Mouse (Mus musculus) MEL (cell line): Measurements from ENCODE around the gene Serpina3i.

ENCODE experiments used
- CHD1 ChIP-seq: IDR thresholded peaks from 2 replicates; pipeline ENCODE4 v1.6.1; 2012; ENCODE audit warnings: low read depth, mild to moderate bottlenecking, inconsistent platforms, low read length, improper control_type of control experiment
- EP300 ChIP-seq, 2 experiments: IDR thresholded peaks; 2 replicates each; pipeline ENCODE4 v1.6.1; 2011; ENCODE audit warnings: improper control_type of control experiment in 2 of 2, low read length in 2 of 2, low read depth in 1 of 2, mild to moderate bottlenecking in 1 of 2
- ETS1 ChIP-seq: IDR thresholded peaks from 2 replicates; pipeline ENCODE4 v1.6.1; 2012; ENCODE audit warnings: low read depth, mild to moderate bottlenecking, inconsistent platforms, low read length, improper control_type of control experiment, moderate library complexity
- POLR2A ChIP-seq, 2 experiments: IDR thresholded peaks; 2 replicates each; pipeline ENCODE4 v1.6.1; 2011 to 2012; ENCODE audit warnings: low read length in 2 of 2, mild to moderate bottlenecking in 2 of 2, control low read depth in 1 of 2, improper control_type of control experiment in 1 of 2, low read depth in 1 of 2, moderate library complexity in 1 of 2; ENCODE audit not compliant: control insufficient read depth in 1 of 2, insufficient read depth in 1 of 2, poor library complexity in 1 of 2
- ZMIZ1 ChIP-seq: IDR thresholded peaks from 2 replicates; pipeline ENCODE4 v1.6.1; 2012; ENCODE audit warnings: low read depth, mild to moderate bottlenecking, inconsistent platforms, low read length, improper control_type of control experiment, moderate library complexity

DNA sequence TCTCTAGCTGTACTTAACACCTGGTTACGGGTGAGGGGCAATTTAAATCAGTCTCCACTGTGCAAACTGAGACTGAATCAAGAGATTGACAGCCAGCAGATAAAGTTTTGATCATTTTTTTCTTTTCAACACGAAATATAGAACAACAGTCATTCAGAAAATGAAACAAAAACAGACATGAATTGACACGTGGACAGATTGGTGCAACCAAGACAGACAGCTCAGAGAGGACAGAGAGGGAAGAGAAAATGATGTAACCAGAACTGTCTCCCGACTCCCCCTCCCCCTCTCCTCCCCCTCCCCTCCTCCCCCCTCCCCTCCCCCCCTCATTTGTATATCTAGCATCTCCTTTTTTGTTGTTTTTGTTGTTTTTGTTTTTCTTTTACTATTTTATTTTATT is 26.9 kb downstream of the Serpina3i start:
- TF ChIP-seq POLR2A (IDR thresholded peaks at IDR 0.05; ENCODE audit: control insufficient read depth in 1 of 2, insufficient read depth in 1 of 2, low read depth in 1 of 2, low read length in 2 of 2, poor library complexity in 1 of 2) (no peak), ZMIZ1 (no peak), EP300 (IDR thresholded peaks at IDR 0.05; ENCODE audit: low read depth in 1 of 2, low read length in 2 of 2) (no peak), ETS1 (no peak), CHD1 (no peak)
